Mouse (Mus musculus): ENCODE measurements around the gene Lmtk2. TPM values are rescaled to one million over a fixed set of nuclear protein-coding genes. Genes with fewer than 3 reads are reported as not detected.

Gene Lmtk2
- total and polyA plus RNA-seq, 2 experiments, result 4.0 to 4.7 TPM

GRCm38 (mm10) chr5:144098640-144098929 lies 1.7 kb upstream of the Lmtk2 start:
- H3K4me1 ChIP-seq (ENCODE audit: control insufficient read depth, insufficient read depth, low read length), result no peaks in the 10 kb centered on the region
- no peaks in the 10 kb centered on the region for H3K27me3 ChIP-seq (ENCODE audit: control insufficient read depth, insufficient read depth, low read length)
- no peak overlapping the region for H3K27ac ChIP-seq (replicated peaks; ENCODE audit: insufficient read depth, low read depth, low read length)
- TF ChIP-seq CTCF (IDR thresholded peaks at IDR 0.05; ENCODE audit: low read depth, low read length) (no peak), POLR2A (IDR thresholded peaks at IDR 0.05; ENCODE audit: extremely low read depth, insufficient read depth, low read length) (no peak)
- no peak for DNase-seq (ENCODE audit: extremely low read depth, low read depth, low spot score)
- H3K79me2 ChIP-seq (ENCODE audit: control insufficient read depth, insufficient read depth, low read length), result peaks cover 12% of the 10 kb centered on the region; the same call in 1 of the 2 replicates
- no peak overlapping the region for H3K4me3 ChIP-seq (ENCODE audit: insufficient read depth, low read depth, low read length)
- H3K36me3 ChIP-seq (ENCODE audit: control insufficient read depth, insufficient read depth, low read length), result no peaks in the 10 kb centered on the region
- no peak overlapping the region for H3K9ac ChIP-seq (ENCODE audit: low read depth, low read length)
- WGBS, result 18% methylated on average over 8 of the region's 8 CpGs

DNA sequence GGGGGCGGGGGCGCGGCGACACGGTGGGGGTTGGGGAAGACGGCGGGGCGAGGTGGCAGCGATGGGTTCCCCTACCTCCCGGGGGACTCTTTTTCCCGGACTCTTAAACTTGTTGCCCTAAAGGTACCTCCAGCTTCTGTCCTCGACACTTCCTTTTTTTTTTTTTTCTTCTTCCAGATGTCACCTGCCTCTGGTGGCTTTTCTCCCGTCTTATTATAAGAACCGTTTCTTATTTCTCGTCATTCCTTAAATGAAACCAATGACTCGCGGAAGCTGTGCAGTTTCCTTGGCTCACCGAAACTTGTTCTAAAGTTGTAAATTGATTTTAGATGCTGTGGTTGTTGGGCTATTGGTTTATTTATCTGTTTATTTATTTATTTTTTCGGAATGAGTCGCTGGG lies 712 bp downstream of the Lmtk2 start:
- Histone ChIP-seq H3K36me3 (ENCODE audit: control insufficient read depth, insufficient read depth, low read length) (no peaks in the 10 kb centered on the region), H3K4me3 (ENCODE audit: insufficient read depth, low read depth, low read length) (peak overlapping the region; percentile 91), H3K27ac (replicated peaks; ENCODE audit: insufficient read depth, low read depth, low read length) (no peak overlapping the region), H3K4me1 (ENCODE audit: control insufficient read depth, insufficient read depth, low read length) (no peaks in the 10 kb centered on the region), H3K79me2 (ENCODE audit: control insufficient read depth, insufficient read depth, low read length) (peaks cover 13% of the 10 kb centered on the region; the same call in 1 of the 2 replicates), H3K9ac (ENCODE audit: low read depth, low read length) (peak overlapping the region; percentile 94), H3K27me3 (ENCODE audit: control insufficient read depth, insufficient read depth, low read length) (no peaks in the 10 kb centered on the region)
- 1% methylated on average over 20 of the region's 20 CpGs for WGBS
- no peak for TF ChIP-seq POLR2A (IDR thresholded peaks at IDR 0.05; ENCODE audit: extremely low read depth, insufficient read depth, low read length)
- no peak for TF ChIP-seq CTCF (IDR thresholded peaks at IDR 0.05; ENCODE audit: low read depth, low read length)
- DNase-seq (ENCODE audit: extremely low read depth, low read depth, low spot score), result no peak

DNA sequence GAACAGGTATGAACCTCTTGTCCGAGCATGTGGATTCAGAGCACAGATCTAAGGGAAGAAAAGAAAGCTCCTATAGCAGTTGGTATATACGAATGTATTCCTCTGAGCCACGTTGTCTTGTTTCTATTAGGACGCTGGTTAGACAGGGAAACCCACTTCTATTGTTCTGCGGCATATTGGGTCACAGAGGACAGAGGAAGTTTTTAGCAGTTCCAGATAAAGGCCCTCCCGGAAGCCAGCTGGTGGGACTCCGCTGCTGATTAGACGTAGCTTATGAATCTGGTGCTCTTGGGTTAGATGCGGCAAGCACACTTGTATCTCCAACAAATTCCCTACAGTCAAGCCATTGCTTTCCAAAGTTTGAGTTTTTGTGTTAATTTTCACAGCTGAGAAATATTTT lies 4.8 kb downstream of the Lmtk2 start:
- Histone ChIP-seq H3K9ac (ENCODE audit: low read depth, low read length) (no peak overlapping the region), H3K36me3 (ENCODE audit: control insufficient read depth, insufficient read depth, low read length) (no peaks in the 10 kb centered on the region), H3K4me3 (ENCODE audit: insufficient read depth, low read depth, low read length) (no peak overlapping the region), H3K27me3 (ENCODE audit: control insufficient read depth, insufficient read depth, low read length) (no peaks in the 10 kb centered on the region), H3K4me1 (ENCODE audit: control insufficient read depth, insufficient read depth, low read length) (no peaks in the 10 kb centered on the region; the same call in 1 of the 2 replicates), H3K79me2 (ENCODE audit: control insufficient read depth, insufficient read depth, low read length) (peaks cover 21% of the 10 kb centered on the region; the same call in 1 of the 2 replicates), H3K27ac (replicated peaks; ENCODE audit: insufficient read depth, low read depth, low read length) (no peak overlapping the region)
- WGBS, result 78% methylated on average over 9 of the region's 9 CpGs
- TF ChIP-seq POLR2A (IDR thresholded peaks at IDR 0.05; ENCODE audit: extremely low read depth, insufficient read depth, low read length) (no peak), CTCF (IDR thresholded peaks at IDR 0.05; ENCODE audit: low read depth, low read length) (no peak)
- DNase-seq (ENCODE audit: extremely low read depth, low read depth, low spot score), result peak; percentile 6

GRCm38 (mm10) chr5:144105471-144106129 lies 5.4 kb downstream of the Lmtk2 start:
- Histone ChIP-seq H3K4me1 (ENCODE audit: control insufficient read depth, insufficient read depth, low read length) (no peaks in the 10 kb centered on the region; the same call in 1 of the 2 replicates), H3K79me2 (ENCODE audit: control insufficient read depth, insufficient read depth, low read length) (peaks cover 21% of the 10 kb centered on the region), H3K9ac (ENCODE audit: low read depth, low read length) (no peak overlapping the region), H3K36me3 (ENCODE audit: control insufficient read depth, insufficient read depth, low read length) (no peaks in the 10 kb centered on the region), H3K4me3 (ENCODE audit: insufficient read depth, low read depth, low read length) (no peak overlapping the region), H3K27ac (replicated peaks; ENCODE audit: insufficient read depth, low read depth, low read length) (peak overlapping the region; percentile 50), H3K27me3 (ENCODE audit: control insufficient read depth, insufficient read depth, low read length) (no peaks in the 10 kb centered on the region)
- TF ChIP-seq POLR2A (IDR thresholded peaks at IDR 0.05; ENCODE audit: extremely low read depth, insufficient read depth, low read length) (no peak), CTCF (IDR thresholded peaks at IDR 0.05; ENCODE audit: low read depth, low read length) (no peak)
- 76% methylated on average over 6 of the region's 6 CpGs for WGBS
- no peak for DNase-seq (ENCODE audit: extremely low read depth, low read depth, low spot score)

DNA sequence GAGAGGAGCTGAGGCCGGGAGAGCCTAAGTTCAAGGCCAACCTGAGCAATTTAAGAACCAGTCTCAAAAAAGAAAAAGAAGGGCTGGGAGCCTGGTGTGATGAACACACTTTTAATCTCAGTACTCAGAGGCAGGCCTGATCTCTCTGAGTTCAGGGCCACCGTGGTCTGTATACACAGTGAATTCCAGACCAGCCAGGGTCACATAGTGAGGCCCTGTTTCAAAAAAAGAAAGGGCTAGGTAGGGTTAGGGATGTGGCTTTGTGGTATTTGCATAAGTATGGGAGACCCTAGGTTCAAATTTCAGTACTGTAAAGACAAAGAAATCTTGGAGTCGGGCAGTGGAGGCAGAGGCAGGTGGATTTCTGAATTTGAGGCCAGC lies 5.9 kb downstream of the Lmtk2 start:
- Histone ChIP-seq H3K9ac (ENCODE audit: low read depth, low read length) (no peak overlapping the region), H3K27ac (replicated peaks; ENCODE audit: insufficient read depth, low read depth, low read length) (peak overlapping the region; percentile 50), H3K4me1 (ENCODE audit: control insufficient read depth, insufficient read depth, low read length) (no peaks in the 10 kb centered on the region; the same call in none of the 2 replicates), H3K27me3 (ENCODE audit: control insufficient read depth, insufficient read depth, low read length) (no peaks in the 10 kb centered on the region), H3K36me3 (ENCODE audit: control insufficient read depth, insufficient read depth, low read length) (no peaks in the 10 kb centered on the region), H3K4me3 (ENCODE audit: insufficient read depth, low read depth, low read length) (no peak overlapping the region), H3K79me2 (ENCODE audit: control insufficient read depth, insufficient read depth, low read length) (peaks cover 24% of the 10 kb centered on the region)
- no peak for DNase-seq (ENCODE audit: extremely low read depth, low read depth, low spot score)
- 53% methylated on average over 3 of the region's 3 CpGs for WGBS
- no peak for TF ChIP-seq CTCF (IDR thresholded peaks at IDR 0.05; ENCODE audit: low read depth, low read length)
- TF ChIP-seq POLR2A (IDR thresholded peaks at IDR 0.05; ENCODE audit: extremely low read depth, insufficient read depth, low read length), result no peak

GRCm38 (mm10) chr5:144109201-144109600 lies 9.0 kb downstream of the Lmtk2 start:
- WGBS, result 77% methylated on average over 8 of the region's 8 CpGs
- no peak overlapping the region for H3K4me3 ChIP-seq (ENCODE audit: insufficient read depth, low read depth, low read length)
- no peak for TF ChIP-seq POLR2A (IDR thresholded peaks at IDR 0.05; ENCODE audit: extremely low read depth, insufficient read depth, low read length)
- peak; percentile 10 for DNase-seq (ENCODE audit: extremely low read depth, low read depth, low spot score)
- H3K79me2 ChIP-seq (ENCODE audit: control insufficient read depth, insufficient read depth, low read length), result peaks cover 30% of the 10 kb centered on the region
- H3K27ac ChIP-seq (replicated peaks; ENCODE audit: insufficient read depth, low read depth, low read length), result no peak overlapping the region
- H3K4me1 ChIP-seq (ENCODE audit: control insufficient read depth, insufficient read depth, low read length), result peaks cover 4% of the 10 kb centered on the region
- no peaks in the 10 kb centered on the region for H3K27me3 ChIP-seq (ENCODE audit: control insufficient read depth, insufficient read depth, low read length)
- H3K9ac ChIP-seq (ENCODE audit: low read depth, low read length), result no peak overlapping the region
- H3K36me3 ChIP-seq (ENCODE audit: control insufficient read depth, insufficient read depth, low read length), result no peaks in the 10 kb centered on the region
